ENCODE assay signal across 10 mouse cellular contexts in the genomic region with DNA sequence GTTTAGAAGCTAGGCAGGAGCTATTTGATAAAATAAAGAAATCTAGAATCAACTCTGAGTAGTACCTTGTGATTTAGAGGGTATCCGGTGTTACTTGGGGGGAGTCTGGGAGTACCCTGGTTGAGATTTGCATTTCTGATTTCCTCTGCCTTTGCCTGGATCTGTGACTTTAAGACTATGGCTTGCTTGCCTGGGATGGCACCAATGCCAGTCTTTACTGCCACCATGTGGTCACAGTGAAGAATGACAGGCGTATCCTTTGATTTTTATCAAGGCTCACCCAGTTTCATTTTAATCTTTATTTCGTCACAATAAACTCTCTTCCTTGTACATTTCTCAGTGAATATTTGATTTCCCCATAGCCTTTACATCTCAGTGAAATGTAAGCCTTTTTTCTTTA. TPM values are rescaled to one million over a fixed set of nuclear protein-coding genes. Genes with fewer than 3 reads are reported as not detected.
DNase-seq lines count a peak whose midpoint lies in the region; ATAC-seq and TF ChIP-seq lines count a peak whose summit lies in the region.
"Had no signal": no experiment of that assay in that cellular context is flagged by ENCODE, and none has a peak within 500 bp of the region (broad histone marks: within the 10 kb centered on the region; RNA-seq: fewer than 3 reads in every experiment).

No protein-coding gene starts in this region.

- DNase-seq in kidney, postnatal 0 days (ENCODE audit: low spot score), result peak; percentile 78
- no peak for DNase-seq in kidney, postnatal 10 days
- DNase-seq in large intestine, adult 2 months (ENCODE audit: low read depth, low spot score), result peak; percentile 6
- DNase-seq in layer of hippocampus, adult 9-10 months (ENCODE audit: low spot score), result no peak
- no peak for DNase-seq in heart, adult 11 months
- no peak for DNase-seq in thymus, postnatal 25 days

- TF ChIP-seq CTCF in kidney, postnatal 0 days (IDR thresholded peaks at IDR 0.05; ENCODE audit: low read depth), result peak; percentile 93
- peak; percentile 64 for TF ChIP-seq CTCF in ES-Bruce4 (IDR thresholded peaks at IDR 0.05; ENCODE audit: low read depth, low read length)
- TF ChIP-seq CTCF in bone marrow macrophage, adult 2 months (IDR thresholded peaks at IDR 0.05; ENCODE audit: low read depth, low read length), result peak; percentile 27; the same call in 1 of the 2 replicates

- no peak for ATAC-seq in kidney, postnatal 0 days (replicated peaks; ENCODE audit: low FRiP score, low read depth)

- 3% methylated on average over 3 of the region's 3 CpGs for WGBS in kidney, postnatal 0 days
- 2% methylated on average over 3 of the region's 3 CpGs for WGBS in large intestine, adult 2 months

- H3K4me1 ChIP-seq in kidney, postnatal 0 days (replicated peaks; ENCODE audit: insufficient read depth, low read length), result no peaks in the 10 kb centered on the region
- no peaks in the 10 kb centered on the region for H3K4me1 ChIP-seq in ES-Bruce4 (ENCODE audit: control insufficient read depth, insufficient read depth, low read length)
- no peaks in the 10 kb centered on the region for H3K4me1 ChIP-seq in bone marrow macrophage, adult 2 months (ENCODE audit: control insufficient read depth, insufficient read depth, low read length)

- H3K36me3 ChIP-seq in kidney, postnatal 0 days (ENCODE audit: insufficient read depth, low read length), result no peaks in the 10 kb centered on the region
- H3K36me3 ChIP-seq in ES-Bruce4 (ENCODE audit: control insufficient read depth, insufficient read depth, low read length, poor library complexity, severe bottlenecking), result no peaks in the 10 kb centered on the region

- H3K9me3 ChIP-seq in kidney, postnatal 0 days (replicated peaks; ENCODE audit: low read length), result no peaks in the 10 kb centered on the region
- H3K9me3 ChIP-seq in ES-Bruce4 (replicated peaks; ENCODE audit: control insufficient read depth, insufficient read depth, low read length, poor library complexity, severe bottlenecking), result no peaks in the 10 kb centered on the region
- H3K9me3 ChIP-seq: megakaryocyte, embryonic 14.5 days had no signal

- no peak for TF ChIP-seq EP300 in ES-Bruce4 (IDR thresholded peaks at IDR 0.05; ENCODE audit: insufficient read depth, low read depth, low read length)

- H3K27ac ChIP-seq in kidney, postnatal 0 days, result no peak overlapping the region
- H3K27ac ChIP-seq in ES-Bruce4 (ENCODE audit: insufficient read depth, low read length), result no peak overlapping the region
- no peak overlapping the region for H3K27ac ChIP-seq in bone marrow macrophage, adult 2 months (ENCODE audit: insufficient read depth, low read depth, low read length)

- TF ChIP-seq POLR2A in ES-Bruce4 (IDR thresholded peaks at IDR 0.05; ENCODE audit: insufficient read depth, low read length), result no peak
- TF ChIP-seq POLR2A in bone marrow macrophage, adult 2 months (IDR thresholded peaks at IDR 0.05; ENCODE audit: borderline replicate concordance, low read depth, low read length), result no peak

- no peak overlapping the region for H3K4me3 ChIP-seq in kidney, postnatal 0 days (replicated peaks; ENCODE audit: low read depth, low read length)
- H3K4me3 ChIP-seq in ES-Bruce4 (ENCODE audit: low read depth, low read length), result no peak overlapping the region
- no peak overlapping the region for H3K4me3 ChIP-seq in bone marrow macrophage, adult 2 months (ENCODE audit: insufficient read depth, low read length)
- H3K4me3 ChIP-seq: megakaryocyte, embryonic 14.5 days had no signal

- no peaks in the 10 kb centered on the region for H3K27me3 ChIP-seq in kidney, postnatal 0 days (ENCODE audit: insufficient read depth, low read length)
- no peaks in the 10 kb centered on the region for H3K27me3 ChIP-seq in ES-Bruce4 (ENCODE audit: control insufficient read depth, insufficient read depth, low read length, poor library complexity, severe bottlenecking)

- H3K9ac ChIP-seq in kidney, postnatal 0 days (ENCODE audit: low read depth, low read length), result no peak overlapping the region
- H3K9ac ChIP-seq in ES-Bruce4 (ENCODE audit: low read depth, poor library complexity, severe bottlenecking), result no peak overlapping the region

- no peak overlapping the region for H3K4me2 ChIP-seq in kidney, postnatal 0 days (ENCODE audit: low read length)

RNA-seq across cellular contexts. Expression of gene Chat, which starts 16.3 kb away (rescaled TPM):
- polyA plus RNA-seq in kidney, postnatal 0 days (2015; fragmentation: Nextera tagmentation; extraction: Ambion mirVana), result 0.10 TPM in 1 of 2 replicates, not detected in the other
- 1.1 TPM in 1 of 2 replicates, not detected in the other for polyA plus RNA-seq in ES-Bruce4 (2011; ENCODE audit: insufficient read depth, insufficient read length, low read depth, missing spikeins)
- not detected in 2 replicates for polyA plus RNA-seq in bone marrow macrophage, adult 2 months (2012; ENCODE audit: insufficient read depth, insufficient read length, missing spikeins)
- 0.60 and 0.74 TPM in 2 replicates for polyA plus RNA-seq in large intestine, adult 2 months (2012; rRNA removed)
- polyA plus RNA-seq: gonadal fat pad, adult 2 months had no signal

RNA-seq across cellular contexts. Expression of gene Slc18a3, which starts 17.4 kb away (rescaled TPM):
- polyA plus RNA-seq in kidney, postnatal 0 days (2015; fragmentation: Nextera tagmentation; extraction: Ambion mirVana), result not detected in 2 replicates
- polyA plus RNA-seq in ES-Bruce4 (2011; ENCODE audit: insufficient read depth, insufficient read length, low read depth, missing spikeins), result 0.27 TPM in 1 of 2 replicates, not detected in the other
- not detected in 2 replicates for polyA plus RNA-seq in bone marrow macrophage, adult 2 months (2012; ENCODE audit: insufficient read depth, insufficient read length, missing spikeins)
- polyA plus RNA-seq in large intestine, adult 2 months (2012; rRNA removed), result 0.85 and 1.1 TPM in 2 replicates
- polyA plus RNA-seq: gonadal fat pad, adult 2 months had no signal

RNA-seq across cellular contexts. Expression of gene Ercc6, which starts 31.3 kb away (rescaled TPM):
- 12.7 and 17.1 TPM in 2 replicates for polyA plus RNA-seq in kidney, postnatal 0 days (2015; fragmentation: Nextera tagmentation; extraction: Ambion mirVana)
- 22.8 and 24.6 TPM in 2 replicates for polyA plus RNA-seq in ES-Bruce4 (2011; ENCODE audit: insufficient read depth, insufficient read length, low read depth, missing spikeins)
- polyA plus RNA-seq in bone marrow macrophage, adult 2 months (2012; ENCODE audit: insufficient read depth, insufficient read length, missing spikeins), result 5.9 and 6.1 TPM in 2 replicates
- 3.2 and 6.4 TPM in 2 replicates for polyA plus RNA-seq in large intestine, adult 2 months (2012; rRNA removed)

Comparison
In these comparisons a context has a peak if more than half of its experiments do, and no peak if none do; other contexts are left out.
1. DNase-seq: peak in kidney, postnatal 0 days (single experiment) and large intestine, adult 2 months (single experiment); none in kidney, postnatal 10 days (single experiment), layer of hippocampus, adult 9-10 months (single experiment), heart, adult 11 months (single experiment) and thymus, postnatal 25 days (single experiment).
2. CTCF ChIP-seq: peak in every context shown above with its lines; median percentile 93 in kidney, postnatal 0 days; 64 in ES-Bruce4; 27 in bone marrow macrophage, adult 2 months.